Mouse (Mus musculus): ENCODE results near the gene Gtf2e1.
A peak's percentile ranks its signal among the peaks of the same experiment; 100 is the strongest.

Gene Gtf2e1

DNA sequence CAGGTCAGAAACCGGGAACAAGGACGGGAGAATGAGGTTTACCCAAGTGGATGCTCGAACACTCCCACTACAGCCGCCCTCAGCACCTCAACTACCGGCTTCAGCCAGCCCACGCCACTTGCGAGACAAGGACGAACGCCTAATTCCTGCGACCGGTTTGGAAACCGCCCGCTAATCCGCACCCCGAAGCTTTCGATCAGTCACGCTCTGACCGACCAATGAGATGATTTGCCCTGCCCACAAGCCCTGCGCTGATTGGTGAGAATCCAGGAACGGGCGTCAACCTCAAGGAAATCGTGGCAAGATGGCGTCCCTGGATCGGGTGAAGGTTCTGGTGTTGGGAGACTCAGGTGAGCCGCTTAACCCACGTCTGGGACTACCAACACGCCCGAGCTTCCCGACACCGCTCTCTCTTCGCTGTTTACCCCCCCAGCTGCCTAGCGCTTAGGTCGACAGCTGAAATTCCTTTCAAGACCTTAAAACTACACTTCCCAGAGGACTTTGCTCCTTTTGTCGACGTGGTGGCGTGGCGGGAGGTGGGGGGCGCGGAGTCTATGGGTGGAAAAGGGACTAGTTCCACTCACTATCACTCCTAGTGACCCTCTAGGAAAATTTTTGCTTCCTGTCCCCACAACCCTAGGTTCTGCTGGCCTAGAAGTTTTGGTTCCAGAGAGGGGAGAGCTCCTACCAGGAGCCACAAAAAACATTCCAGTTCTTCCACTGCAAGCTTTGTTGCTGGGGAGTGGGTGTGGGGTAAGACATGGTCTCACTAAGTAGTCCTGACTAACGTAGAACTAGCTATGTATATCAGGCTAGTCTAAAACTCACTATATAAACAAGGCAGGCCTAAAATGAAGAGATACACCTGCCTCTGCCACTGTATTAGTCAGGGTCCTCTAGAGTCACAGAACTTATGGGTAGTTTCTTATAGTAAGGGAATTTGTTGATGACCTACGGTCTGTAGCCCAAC is at the start of gene Gtf2e1, which contains the start of gene Rabl3:
TSS of gene Gtf2e1 (minus strand) at position 179 of the 970 bp plus-strand sequence.
TSS of gene Rabl3 (plus strand) at position 275 of the 970 bp plus-strand sequence.
- peak; percentile 99 for DNase-seq (ENCODE audit: low read depth, low spot score)

DNA sequence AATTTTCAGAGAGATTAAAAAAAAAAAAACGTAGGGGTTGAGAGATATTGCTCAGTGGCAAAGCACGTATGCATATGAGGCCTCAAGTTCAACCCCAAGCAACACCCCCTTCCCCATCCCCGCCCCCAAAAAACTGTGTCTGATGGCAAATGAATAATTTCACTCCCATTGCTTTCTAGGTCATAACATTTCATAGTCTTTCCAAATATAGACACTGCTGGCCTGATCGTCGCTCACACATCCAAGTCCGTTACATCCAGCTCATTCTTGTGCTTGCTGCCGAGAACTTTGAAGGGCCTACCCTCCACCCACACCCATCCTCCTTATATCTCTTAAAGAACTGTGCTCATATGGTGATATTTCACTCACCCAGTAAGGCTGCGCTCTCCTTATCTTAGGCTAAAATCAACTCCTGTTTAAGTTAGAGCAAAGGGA is 45.6 kb upstream of the Gtf2e1 start:
- DNase-seq (ENCODE audit: low read depth, low spot score) = no peak

DNA sequence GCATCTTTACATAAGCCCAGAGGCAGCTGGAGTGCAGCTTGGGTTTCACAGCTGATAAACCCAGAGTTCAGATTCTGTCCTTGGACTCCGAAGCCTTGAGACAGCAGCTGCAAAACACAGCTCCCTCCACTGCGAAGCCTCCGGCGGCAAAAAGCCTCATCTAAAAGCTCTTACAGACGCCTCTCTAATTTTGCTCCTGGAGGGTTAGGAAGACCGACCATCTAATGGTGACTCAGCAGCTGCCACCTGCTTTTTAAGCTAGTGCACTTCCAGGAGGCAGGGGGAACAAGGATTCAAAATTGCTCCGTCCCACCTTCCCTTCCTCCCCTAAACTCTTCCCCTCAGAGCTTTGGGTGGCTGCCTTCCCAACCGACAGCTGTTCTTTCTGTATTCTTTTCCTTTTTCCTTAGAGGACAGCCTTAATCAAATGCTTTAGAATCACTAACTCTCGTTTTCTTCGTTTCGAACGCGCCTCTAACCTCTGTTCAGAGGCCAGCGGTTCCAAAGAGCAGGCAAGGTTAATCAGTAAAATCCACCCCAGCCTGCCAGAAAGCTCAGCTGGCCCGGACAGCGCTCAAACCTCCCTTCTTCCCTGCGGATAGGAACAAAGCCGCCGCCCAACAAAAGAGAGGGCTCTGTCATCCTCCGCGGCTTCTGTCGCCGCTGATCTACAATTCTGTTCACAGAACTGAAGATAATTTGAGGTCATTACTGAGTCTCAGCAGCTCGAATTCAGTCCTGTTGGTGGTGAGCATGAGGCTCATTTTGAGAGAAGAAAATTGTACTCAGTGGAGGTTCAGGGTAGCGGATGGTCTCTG is 44.8 kb upstream of the Gtf2e1 start:
- DNase-seq (ENCODE audit: low read depth, low spot score) = peak; percentile 76

DNA sequence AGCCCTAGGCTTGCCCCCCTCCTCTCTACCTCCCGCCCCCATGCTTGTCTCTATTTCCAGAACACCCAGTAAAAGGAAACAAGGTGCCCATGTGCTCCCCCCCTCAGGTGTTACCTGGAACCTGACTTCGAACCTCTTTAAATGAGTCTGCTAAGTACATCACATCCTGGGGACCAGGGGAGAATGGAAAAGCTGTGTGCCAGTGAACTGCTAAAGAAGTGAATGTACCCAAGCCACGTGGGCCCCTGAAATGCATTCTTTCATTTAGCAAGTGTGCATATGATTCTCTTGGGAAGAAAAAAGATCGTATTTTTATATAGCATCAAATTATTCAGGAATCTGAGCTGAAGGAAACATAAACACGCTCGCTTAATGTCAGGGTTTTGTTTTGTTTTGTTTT is 44.2 kb upstream of the Gtf2e1 start:
- no peak for DNase-seq (ENCODE audit: low read depth, low spot score)

GRCm38 (mm10) chr16:37583306-37583705 is 43.7 kb upstream of the Gtf2e1 start:
- no peak for DNase-seq (ENCODE audit: low read depth, low spot score)

DNA sequence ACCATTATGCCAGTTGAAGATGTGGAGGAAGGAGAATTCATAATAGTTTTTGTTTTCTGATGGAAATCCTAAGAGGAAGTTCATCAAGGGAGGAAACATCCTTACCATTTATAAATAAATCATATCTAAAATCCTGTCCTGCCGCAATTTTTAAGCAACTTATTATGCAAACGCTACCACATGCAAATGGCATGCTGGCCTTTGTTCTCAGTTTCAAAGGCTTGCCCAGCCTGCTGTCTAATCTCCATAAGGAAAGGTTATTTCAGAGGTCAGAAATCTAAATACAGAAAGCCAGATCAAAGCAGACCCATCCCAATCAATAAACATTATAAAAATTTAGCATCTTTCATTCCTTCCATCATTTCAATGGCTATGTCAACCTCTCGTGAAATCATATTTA is 42.3 kb upstream of the Gtf2e1 start:
- no peak for DNase-seq (ENCODE audit: low read depth, low spot score)

- no peak for DNase-seq (ENCODE audit: low read depth, low spot score)
These were observed 41.1 kb upstream of the Gtf2e1 start for GRCm38 (mm10) chr16:37580651-37581050.

- no peak for DNase-seq (ENCODE audit: low read depth, low spot score)
These were observed 40.4 kb upstream of the Gtf2e1 start, which contains the start of gene Hgd for GRCm38 (mm10) chr16:37579994-37580393. Gene Hgd, plus strand, starts transcription at chr16:37580153.

DNA sequence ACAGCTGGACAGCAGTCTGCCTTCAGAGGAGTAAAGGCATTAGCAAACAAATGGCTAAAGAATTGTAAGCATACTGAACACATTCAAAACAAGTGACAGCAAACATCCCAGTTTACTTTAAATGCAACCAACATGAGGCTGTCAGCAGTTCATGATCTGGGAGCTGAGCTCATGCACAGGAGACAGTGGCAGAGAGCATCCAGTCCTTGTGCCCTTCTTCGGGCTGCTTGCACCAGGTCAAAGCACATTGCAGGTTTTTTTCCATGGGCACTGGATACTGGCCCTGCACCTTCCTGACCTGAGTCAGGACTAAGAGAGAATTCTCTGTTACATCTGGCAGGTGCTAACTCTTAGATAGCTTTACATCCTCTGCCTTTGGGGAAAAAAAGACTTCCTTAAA is 40.0 kb upstream of the Gtf2e1 start:
- DNase-seq (ENCODE audit: low read depth, low spot score) = no peak

DNA sequence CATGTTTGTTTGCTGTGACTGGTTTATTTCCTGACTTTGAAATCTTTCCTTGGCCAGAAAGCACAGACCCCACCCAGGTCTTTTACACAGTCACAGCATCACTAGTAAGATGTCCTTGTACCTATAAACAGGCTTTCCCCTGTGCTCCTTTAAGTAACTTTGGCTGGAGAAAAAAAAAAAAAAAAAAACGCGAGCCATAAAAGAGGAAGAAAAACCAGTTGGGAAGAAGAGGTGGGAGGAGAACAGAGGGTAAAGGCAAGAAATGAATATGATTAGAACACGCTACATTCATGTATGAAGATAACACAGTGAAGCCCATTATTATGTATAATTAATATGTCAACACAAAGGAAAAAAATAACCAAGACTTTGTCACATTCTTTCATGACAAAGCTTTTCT is 35.7 kb upstream of the Gtf2e1 start:
- DNase-seq (ENCODE audit: low read depth, low spot score) = no peak

DNA sequence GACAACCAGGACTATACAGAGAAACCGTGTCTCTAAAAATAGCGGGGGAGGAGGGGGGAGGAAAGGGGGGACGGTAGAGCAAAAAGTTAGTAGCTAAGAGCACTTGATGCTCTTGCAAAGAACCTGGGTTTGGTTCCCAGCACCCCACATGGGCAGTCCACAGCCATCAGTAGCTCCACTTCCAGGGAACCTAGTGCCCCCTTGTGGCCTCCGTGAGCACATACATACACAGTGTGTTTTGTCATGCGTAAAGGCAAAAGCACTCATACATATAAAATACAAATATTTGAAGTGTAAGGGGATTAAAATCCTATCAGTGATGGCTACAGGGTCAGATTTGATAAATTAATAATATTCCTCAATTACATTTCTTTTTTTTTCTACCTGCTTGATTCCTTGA is 33.5 kb upstream of the Gtf2e1 start:
- no peak for DNase-seq (ENCODE audit: low read depth, low spot score)

DNA sequence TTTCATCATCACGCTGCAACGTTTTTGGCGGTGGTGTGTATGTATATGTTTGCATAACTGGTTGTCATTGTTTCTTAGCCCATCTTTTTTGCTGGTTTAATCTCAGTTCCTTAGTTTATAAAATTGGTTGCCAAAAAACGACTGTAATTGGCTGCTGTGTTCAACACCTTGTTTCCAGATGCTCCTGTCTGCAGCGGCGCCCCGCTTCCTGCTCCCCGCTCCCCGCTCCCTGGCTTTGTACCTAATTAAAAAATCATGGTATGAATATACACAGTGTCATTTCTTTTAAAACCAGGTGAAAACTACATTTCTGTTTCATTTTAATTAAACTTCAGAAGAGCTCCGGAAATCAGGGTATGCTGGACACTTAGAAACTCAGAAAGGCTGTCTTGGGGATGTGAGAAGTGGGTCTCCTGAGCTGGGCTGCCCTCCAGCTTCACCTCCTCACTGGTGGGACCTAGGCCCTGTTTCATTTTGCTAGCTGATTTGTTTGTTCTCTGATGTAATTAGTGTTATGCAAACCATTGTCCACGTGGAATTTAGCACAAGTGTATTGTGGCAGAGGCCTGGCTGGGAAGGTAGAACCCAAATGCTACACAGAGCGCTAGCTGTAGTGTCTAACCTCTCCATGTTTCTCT is 32.6 kb upstream of the Gtf2e1 start:
- no peak for DNase-seq (ENCODE audit: low read depth, low spot score)

GRCm38 (mm10) chr16:37571554-37571953 is 32.0 kb upstream of the Gtf2e1 start:
- DNase-seq (ENCODE audit: low read depth, low spot score) = no peak

DNA sequence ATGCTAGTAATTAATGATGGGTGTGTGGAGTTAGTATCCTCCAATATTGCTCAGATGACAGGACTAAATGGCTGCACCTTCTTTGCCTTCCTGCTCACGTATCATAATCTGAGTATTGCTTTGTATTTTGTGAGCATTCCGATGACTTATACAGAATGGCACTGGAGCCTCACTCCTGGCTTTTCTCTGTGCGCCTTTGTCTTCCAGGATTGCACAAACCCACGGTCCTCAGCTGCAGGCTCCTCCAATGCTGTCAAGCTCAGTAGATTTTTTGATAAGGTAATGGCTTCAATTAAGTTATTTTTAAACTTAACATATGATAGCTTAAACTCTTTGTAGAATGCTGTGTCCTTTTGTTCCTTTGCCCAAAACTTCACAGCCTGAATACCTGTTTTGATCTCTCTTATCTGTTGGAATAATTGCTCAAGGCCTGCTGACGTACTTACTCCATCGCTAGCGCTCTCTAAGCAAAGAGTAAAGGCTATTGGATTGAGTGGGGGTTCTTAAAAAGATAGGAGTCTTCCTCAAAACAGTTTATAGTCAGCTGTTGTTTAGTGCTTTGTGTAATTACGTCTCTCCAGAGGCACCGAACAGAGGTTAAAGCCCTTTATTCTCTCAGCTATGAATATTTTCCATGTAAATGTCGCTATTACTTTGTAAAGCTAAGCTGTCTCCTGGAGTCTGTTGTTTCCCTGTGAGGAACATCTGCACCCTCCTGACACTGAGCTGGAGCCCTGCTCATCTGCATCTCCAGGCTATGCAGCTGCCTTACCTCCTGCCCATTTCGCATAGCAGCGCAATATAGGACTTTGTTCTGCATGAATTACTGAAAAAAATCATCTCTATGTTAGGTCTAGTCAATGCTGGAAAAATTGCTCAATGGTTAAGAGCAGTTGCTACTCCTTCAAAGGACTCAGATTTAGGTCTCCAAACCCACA is 27.8 kb upstream of the Gtf2e1 start:
- DNase-seq (ENCODE audit: low read depth, low spot score) = no peak

DNA sequence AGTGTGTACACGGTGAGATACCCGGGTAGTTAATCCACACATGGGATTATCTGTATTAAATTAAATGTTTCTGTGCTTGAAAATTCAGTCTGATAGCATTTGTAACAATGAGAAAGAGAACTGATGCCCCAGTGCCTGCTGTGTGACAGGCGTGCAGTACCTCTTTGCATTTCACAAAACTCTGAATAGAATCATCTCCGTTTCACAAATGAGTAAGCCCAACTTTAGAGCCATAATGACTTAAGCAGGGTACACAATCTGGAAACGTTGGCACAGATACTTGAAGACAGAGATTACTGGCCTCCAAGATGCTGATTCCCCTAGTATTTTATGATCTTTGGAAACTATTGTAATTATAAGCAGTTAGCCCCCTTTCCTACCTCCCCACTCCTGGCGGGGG is 26.5 kb upstream of the Gtf2e1 start:
- DNase-seq (ENCODE audit: low read depth, low spot score) = no peak

DNA sequence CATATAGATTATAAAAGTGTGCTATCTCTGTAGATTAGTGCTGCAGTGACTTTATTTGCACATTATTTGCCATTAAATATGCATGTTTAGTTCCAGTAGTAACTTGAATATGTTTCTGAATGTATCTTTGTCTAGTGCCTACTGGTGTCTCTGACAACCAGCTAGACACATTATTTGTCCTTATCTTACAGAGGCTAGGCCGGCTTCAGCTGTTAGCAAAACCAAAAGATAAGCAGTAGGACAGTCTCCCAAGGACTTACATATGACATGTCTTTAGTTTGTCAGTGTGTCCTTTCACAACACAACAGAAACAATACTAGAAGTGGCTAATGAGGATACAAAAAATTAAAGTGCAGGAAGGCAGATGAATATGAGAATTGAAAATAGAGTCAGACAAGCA is 25.5 kb upstream of the Gtf2e1 start:
- DNase-seq (ENCODE audit: low read depth, low spot score) = no peak

- no peak for DNase-seq (ENCODE audit: low read depth, low spot score)
These were observed 23.4 kb upstream of the Gtf2e1 start for GRCm38 (mm10) chr16:37562961-37563360.

DNA sequence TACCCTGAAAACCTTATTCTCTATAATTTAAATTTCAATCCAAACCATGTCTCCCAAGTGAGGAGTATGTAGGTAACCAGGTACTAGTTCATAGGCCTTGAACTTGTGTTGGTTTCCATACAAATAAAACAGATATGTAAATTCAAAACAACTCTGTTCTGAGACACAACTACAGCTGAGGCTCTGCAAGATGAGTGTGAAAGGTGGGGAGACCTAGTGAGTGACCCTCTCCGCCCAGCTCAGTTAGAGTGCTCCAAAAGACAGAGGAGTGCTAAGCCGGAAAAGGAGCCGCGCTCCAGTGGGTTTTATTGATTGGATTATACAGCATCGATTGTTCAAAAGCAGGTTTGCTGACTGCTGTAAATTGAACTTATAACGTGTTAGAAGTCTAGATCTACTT is 22.8 kb upstream of the Gtf2e1 start:
- no peak for DNase-seq (ENCODE audit: low read depth, low spot score)

DNA sequence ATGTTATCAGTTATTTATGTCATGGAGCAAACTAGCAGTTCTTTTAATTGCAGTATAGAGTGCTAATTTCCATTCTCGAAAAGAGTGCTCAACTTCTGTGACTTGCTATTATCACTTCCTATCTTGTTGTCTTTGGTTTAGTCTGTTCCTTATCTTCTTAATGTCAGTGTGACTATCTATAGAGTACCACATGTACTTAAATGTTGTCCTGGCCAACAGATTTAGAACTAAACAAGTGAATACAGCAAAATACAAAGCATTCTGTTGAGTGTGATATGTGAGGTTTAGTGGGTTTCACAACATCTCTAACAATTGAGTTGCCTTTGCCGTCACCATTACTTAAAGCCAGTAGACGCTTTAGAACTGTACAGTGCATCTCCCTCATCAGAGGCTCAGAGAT is 13.2 kb upstream of the Gtf2e1 start:
- DNase-seq (ENCODE audit: low read depth, low spot score) = no peak

GRCm38 (mm10) chr16:37550981-37551380 is 11.4 kb upstream of the Gtf2e1 start:
- no peak for DNase-seq (ENCODE audit: low read depth, low spot score)

DNA sequence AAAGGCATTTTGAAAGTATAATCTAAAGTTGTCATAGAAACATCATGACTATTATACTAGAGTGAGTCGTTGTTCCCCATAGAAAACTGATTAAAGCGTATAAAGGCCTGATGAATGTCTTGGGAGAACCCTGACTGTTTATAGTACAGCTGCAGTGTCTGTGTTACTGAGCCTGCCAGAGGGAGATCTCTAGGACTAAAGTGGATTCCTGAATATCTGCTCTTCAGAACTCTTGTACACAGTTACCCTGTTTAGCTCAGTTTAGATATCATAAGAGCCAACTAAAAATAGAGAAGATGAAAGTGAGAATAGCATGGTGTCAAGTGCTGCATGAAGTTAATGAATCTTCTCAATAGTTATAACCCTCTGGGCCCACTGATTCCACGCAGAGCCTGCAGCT is 10.7 kb upstream of the Gtf2e1 start:
- peak; percentile 22 for DNase-seq (ENCODE audit: low read depth, low spot score)
